Mouse (Mus musculus) heart, adult 18-20 months (tissue): ENCODE results near the gene Gucd1. TPM values are rescaled to one million over a fixed set of nuclear protein-coding genes. Genes with fewer than 3 reads are reported as not detected.
"Not testable (repeated sequence)": the region's sequence is repeated elsewhere in the genome, so short reads cannot be mapped to it uniquely, and the experiment has no call there.

Source experiments
- DNase-seq, 2 experiments: peaks; one replicate each; pipeline ENCODE4 v3.0.0; 2021 to 2022; ENCODE audit warnings: mixed read lengths in 1 of 2
- total RNA-seq, 2 experiments: library from RNA; stranded (reverse); gene quantifications; 2 replicates each; pipeline ENCODE4 v1.2.3; 2021

Gene Gucd1
- total RNA-seq, 2 experiments from 2014 or later = 33.0 to 36.8 TPM

DNA sequence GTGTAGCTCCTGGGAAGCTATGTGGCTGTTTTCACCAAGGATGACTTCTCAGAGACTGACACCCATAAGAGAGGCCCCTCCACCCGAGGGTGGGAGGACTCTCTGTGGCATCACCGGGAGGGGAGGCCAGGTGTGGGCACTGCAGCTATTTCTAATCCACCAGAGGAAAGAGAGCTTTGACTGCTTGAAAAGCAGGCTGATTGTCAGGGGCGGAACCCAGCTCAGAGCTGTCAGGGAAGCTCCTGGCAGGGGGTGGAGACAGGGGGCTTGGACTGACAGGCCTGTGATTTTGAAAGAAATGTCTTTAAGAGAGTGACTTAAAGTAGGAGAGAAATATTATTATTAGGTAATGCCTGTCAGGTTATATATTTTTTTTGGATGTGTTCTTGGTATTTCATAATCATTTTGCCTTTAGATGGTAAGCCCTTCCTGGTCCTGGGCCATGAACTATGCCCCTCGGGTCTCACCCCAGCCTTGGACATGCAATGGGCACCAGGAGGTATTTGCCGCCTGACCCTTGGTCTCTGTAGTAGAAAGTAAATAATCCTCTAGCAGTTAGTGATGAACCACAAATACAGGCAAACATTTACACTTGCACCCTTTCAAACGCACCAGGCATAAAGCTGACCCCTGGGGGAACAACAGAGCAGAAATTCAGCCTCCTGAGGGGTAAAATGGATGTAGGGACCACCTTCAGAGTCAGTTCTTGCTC is 42.5 kb downstream of the Gucd1 start:
- DNase-seq = not testable (repeated sequence)

DNA sequence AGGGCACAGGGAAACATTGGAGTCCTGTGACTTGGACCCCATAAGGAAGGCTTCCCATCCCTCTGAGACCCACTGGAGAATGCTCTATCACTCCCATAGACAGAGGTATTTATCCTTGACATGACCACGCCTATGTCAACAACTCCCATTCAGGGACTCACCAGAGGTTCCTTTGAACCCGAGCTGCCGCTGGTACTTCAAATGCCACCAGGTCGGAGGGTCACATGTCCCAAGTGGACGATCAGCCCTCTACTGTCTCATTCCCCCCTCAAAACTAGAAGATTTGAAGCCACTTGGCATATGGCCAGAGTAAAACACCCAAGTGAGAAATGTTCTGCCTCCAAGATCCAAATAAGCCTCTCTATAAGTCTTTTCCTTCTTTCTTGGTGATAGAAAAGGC is 43.2 kb downstream of the Gucd1 start:
- DNase-seq = no peak

DNA sequence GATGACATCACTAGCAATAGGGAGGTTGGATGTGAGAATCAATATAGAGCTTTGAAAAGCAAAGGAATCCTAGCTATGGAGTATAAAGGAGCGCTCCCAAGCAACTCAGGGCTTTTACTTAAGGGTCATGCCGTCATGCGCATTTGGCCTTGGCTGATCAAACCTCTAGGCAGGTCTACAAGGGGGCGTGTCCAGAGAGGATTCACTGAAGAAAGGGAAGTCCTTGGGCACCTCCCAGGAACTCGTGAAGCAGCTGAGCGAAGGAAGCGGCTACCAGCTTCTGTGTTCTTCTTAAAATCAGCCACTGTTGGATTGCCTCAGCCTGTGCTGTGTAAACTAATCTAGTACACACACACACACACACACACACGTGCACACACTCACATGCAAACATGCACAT is 44.4 kb downstream of the Gucd1 start:
- DNase-seq = no peak

DNA sequence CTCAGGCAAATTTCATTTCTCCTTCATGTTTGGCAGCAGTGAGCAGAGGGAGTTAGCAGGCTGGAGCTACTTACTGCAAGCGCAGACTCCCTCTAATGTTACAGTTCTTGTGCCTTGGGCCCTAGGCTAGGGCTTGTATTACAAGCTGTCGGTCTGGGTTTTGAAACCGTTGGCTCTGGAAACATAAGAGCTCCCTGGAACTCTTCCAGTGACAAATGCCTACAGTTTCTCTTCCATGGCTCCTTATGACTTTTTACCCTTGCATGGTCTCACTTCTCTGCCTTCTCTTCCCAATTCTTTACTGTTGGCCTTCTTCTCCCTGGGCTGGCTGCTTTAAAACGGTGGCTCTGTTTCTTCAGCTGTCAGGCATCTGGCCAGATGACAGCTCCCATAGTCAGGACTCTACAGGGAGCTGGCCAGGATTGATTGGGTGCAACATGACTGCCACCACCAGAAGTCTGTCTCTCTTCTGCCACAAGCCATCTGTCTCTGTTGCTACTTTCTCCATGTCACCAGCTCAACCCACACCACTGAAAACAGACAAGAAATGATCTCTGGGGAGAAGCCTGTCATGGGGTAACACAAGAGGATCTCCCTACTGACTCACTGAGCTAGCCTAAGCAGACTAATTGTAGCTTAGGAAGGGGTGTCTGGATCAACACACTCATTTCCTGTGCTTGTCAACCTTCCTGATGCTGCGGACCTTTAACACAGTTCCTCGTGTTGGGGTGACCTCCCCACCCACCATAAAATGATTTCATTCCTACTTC is 51.8 kb downstream of the Gucd1 start:
- DNase-seq = peak; percentile 55 to 56

DNA sequence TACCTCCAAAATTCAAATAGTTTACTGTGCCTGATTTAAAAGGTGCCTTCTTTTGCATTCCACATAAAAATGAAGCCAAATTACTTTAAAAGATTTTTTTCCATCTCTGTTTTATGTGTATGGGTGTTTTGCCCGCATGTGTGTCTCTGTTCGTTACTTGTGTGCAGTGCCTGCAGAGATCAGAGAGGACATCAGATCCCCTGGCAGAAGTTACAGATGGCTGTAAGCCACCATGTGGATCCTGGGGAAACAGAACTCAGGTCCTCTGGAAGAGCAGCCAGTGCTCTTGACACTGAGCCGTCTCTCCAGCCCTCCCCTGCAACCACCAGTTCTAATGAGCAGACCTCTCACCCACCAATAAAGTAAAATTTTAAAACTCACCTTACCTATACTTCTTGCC is 55.0 kb downstream of the Gucd1 start:
- DNase-seq = no peak

DNA sequence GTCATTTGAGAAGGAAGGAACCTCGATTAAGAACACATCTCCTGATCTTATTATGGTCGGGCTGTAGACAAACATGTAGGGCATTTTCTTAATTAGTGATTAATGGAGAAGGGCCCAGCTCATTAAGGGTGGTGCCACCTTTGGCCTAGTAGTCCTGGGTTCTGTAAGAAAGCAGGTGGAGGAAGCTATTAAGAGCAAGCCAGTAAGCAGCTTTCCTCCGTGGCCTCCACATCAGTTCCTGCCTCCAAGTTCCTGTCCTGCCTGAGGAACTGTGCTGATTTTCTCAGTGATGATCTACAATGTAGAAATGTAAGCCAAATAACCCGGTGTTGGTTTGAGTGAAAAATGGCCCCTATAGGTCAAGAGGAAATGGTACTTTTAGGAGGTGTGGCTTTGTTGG is 59.4 kb downstream of the Gucd1 start:
- no peak for DNase-seq

DNA sequence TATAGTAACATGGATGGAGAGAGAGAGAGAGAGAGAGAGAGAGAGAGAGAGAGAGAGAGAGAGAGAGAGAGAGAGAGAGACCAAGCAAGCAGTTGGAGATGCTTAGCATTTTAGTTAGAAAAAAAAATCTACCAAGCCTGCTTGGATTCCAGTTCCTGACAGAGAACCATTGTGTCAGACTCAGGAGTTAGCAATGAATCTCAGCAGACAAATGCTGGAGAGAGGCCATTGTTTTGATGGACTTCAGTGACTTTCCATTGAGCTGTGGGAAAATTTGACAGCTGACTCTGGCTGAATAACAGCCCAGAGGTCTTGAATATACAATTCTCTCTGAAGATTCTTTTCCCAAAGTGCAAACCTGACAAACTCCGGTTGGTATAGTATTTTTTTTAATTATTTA is 59.9 kb downstream of the Gucd1 start:
- peak; percentile 52 to 54 for DNase-seq

DNA sequence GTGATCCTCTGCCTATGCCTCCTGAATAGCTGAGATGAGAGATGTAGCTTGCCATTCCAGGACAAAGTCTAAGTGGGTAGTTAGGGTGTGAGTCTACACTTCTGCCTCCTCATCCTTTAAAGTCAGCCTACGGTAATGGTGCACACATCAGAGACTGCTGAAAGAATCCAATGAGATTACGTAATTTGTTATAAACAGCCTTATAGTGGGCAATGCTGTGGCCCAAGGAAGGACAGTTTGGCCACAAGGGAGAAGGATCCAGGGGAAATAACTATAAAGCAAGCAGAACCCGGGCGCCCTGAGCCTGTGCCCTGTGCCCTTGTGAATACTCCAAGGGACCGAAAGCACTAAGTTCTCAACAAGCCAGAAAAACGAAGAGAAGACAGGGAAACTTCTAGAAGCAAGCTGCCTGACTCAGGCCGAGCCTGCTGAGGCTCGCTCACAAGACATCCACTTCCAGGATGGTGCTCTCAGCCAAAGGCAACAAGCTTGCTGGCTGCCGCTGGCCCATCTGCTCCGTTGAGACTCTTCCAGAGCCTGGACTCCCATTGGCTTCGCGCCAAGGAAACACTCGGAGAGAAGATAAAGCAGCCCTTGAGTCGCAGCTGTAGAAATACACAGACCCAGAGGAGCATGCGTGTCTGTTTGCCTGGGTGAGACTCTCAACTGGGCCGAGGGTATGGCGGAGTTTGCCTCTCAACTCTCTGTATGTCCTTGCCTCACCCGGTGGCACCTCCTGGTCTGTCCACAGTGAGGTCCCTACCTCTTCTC is 61.5 kb downstream of the Gucd1 start:
- peak; percentile 49 to 67 for DNase-seq

DNA sequence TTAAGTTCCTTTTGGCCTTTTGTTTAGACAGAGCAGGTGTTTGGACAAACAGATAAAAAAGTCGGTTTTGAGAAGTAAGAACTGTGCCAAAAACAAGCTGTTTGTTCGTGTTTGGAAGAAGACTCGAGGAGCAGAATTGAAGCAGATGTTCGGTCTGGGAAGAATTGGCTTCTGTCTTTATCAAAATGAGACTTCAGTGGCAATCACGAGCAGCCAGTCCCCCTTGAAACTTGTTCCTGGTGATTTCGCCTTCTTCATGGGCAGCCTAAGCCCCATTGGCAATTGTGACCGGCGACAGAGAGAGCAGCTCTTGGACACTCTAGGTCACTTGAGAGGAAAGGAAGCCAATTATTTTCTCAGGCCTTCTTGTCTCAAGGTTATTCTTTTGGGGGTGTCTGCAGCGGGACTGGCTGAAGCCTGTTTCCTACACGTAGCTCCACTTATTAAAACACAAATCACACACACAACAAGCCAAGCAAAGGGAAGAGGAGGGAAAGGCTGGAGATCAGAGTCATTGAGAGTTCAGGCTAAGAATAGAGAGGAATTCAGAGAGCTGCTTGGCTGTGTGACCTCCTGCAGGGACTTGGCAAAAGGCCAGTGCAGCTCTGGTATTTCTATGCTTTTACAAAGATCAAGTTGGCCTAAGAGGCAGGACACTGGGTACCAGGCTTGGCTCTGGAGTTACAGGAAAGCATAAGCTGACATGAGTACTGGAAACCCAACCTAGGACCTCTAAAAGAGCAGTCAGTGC is 66.6 kb downstream of the Gucd1 start:
- DNase-seq = peak; percentile 69 to 82

DNA sequence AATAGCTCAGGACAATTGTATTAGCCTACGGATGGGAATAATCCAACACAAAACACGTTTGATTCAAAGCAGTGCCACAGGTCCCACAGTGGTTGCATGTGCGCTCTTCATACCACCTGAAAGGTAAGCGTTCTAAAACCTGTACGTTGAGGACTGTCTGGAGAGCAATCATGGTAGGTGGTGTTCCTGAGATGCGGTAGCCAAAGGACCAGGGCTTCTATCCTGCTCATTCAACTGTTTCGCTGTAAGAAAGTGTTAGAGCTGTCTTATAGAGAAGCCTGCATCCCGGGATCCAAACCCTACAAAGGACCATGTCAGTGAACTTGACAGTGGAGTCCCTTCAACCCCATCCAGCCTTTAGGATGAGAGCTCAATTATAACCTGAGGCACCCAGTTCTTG is 67.4 kb downstream of the Gucd1 start:
- no peak for DNase-seq

DNA sequence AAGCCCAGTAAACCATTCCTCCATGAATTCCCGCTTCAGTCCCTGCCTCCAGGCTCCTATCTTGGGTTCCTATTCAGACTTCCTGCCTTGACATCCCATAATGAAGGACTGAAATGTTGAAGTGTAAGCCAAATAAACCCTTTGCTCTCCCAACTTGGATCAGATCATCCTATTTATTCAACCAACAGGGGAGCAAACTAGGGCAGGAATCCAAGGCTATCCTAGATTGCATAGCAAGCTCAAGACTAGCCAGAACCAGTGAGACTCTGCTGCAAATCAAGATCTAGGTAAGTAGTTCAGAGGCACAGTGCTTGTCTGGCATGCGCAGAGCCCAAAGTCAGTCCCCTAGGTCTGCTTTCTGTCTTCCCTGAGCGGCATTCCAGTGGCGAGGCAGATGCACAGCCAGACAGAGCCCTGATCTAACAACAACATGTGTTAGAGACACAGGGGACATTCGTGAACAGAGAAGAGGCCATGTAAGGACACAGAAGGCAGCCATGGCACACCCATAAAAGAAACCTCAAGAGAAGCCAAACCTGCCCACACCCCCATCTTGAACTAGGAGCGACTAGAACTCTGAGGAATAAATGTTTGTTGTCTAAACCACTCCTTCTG is 68.9 kb downstream of the Gucd1 start:
- peak in 1 of 2 experiments; percentile 27 for DNase-seq

DNA sequence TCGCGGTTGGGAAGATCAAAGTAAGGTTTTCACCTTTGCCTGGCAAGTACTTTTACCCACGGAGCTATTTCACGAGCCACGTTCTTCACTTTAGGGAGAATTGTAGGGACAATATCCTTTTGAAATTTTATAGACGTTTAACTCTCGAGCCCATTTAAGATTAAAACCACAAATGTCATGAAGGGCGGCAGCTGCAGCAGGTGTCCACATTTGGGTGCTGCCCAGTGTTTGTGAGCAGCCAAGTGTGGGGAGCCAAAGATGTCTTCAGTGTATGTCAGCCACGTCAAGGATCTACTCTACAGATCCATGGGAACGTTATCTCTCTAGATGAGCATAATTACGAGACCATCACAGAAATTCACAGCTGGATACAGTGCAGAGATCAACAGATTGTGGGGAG is 70.3 kb downstream of the Gucd1 start:
- DNase-seq = no peak

DNA sequence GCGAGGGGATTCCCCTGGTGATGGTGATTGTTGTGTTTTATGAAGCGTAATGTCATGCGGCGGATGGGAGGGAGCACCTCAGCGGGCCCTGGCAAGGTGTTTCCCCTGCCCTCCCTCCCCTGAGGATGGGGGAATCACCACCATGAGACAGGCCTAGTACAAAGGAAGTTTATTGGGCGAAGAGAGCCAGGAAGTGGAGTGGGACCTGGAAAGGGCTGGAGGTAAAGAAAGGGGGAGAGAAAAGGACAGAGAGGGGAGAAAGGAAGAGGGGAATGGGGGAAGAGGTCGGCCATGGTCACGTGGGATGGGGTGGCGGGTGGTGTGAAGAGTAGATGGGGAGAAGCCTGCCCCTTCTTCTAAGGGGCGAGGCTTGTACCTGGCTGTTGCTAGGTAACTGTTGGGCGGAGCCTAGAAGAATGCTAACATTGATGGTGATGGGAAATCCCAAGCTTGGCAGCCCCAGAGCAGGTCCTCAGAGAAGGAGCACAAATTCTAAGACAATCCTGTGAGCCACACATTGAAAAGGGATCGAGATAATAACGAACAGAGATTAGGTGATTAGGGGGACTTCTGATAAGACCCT is 71.2 kb downstream of the Gucd1 start:
- peak in 1 of 2 experiments; percentile 45 for DNase-seq

DNA sequence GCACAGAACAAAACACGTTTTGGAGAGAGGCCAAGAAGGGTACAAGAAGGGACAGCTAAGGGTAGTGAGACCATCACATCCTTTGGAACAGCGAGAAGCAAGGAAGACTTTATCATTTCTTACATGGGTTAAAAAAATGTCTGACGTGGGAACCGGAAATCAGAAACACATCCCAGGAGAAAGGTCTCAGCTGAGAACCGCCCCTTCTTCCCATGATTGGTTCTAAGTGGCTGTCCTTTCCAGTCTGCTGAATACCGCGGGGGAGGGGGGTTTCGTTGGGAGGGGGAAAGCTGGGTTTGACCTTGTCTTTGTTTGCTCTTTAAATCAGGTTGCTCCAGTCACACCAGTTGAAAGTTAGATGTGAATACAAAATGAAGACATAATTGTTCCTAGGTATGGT is 72.7 kb downstream of the Gucd1 start:
- no peak for DNase-seq

DNA sequence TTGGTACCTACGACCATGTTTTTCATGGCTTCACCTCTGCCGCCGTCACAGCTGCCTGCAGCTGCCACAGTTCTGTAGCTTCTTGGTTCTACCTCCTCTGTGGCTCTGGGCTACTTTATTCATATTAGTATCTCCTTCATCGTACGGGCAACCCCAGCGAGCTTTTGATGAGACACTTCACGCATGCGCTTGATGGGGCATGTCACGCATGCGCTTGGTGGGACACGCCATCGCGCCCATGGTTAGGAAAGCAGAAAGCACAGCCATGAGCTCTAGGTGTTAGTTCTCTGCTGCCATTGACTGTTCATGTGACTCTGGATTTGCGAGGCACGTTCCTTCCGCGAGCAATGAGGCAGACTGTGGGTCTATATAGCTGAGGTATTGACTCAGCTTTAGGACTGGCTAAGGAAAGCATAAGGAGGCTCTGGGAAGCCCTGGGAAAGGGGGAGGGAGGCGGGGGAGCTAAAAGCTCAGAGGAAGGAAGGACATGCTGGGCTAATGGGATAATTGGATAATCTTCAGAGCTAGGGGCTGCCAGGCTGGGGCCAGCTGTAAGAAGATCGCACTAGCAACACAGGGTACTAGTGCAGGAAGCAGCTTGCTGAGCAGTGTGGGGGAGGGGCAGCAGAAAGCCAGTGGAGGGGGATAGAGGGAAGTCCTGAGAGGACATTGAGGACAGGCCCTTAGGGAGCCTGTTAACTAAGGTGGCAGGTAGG is 73.5 kb downstream of the Gucd1 start:
- no peak for DNase-seq

DNA sequence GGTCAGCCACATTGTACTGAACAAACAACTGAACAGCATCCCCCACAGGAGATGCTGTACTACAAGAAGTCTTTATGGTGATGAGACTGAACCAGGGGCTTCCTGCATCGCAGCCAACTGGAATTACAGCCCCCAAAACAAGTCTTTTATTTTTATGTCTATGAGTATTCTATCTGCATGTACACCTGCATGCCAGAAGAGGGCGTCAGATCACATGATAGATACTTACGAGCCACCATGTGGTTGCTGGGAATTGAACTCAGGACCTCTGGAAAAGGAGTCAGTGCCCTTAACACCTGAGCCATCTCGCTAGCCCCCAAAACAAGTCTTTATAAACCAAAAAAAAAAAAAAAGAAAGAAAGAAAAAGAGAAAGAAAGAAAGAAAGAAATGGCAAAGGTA is 74.8 kb downstream of the Gucd1 start:
- DNase-seq = no peak

DNA sequence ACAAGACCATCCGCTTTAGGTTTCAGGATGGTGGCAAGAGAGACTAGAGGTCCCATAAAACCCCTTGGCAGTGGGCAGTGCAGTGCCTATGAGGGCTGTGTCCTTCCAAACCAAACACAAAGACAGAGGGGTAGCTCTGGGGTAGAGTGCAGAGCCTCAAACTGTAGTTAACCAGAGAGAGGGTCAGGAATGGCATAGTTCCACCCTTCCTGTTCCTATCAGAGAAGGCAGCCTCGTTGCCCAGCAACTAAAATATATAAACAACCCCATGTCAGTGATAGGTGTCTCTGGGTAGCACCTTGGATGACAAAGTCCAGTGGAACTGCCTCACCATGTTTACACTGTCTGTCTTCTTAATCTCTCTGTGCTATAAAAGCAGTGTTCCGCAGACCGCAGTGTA is 76.0 kb downstream of the Gucd1 start:
- no peak for DNase-seq

DNA sequence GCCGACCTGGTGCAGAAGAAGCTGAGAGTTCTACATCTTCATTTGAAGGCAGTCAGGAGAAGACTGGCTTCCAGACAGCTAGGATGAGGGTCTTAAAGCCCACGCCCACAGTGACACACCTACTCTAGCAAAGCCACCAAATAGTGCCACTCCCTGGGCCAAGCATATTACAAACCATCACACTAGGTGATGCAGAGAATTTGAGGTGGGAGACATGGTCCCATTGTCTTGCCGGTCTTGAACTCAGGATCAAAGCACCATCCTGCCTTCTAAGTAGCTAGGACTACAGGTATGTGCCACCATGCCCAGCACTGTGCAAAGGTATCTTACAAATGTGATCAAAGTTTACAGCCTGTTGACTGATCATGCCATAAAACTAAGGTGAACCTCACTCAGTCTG is 77.0 kb downstream of the Gucd1 start:
- no peak for DNase-seq

DNA sequence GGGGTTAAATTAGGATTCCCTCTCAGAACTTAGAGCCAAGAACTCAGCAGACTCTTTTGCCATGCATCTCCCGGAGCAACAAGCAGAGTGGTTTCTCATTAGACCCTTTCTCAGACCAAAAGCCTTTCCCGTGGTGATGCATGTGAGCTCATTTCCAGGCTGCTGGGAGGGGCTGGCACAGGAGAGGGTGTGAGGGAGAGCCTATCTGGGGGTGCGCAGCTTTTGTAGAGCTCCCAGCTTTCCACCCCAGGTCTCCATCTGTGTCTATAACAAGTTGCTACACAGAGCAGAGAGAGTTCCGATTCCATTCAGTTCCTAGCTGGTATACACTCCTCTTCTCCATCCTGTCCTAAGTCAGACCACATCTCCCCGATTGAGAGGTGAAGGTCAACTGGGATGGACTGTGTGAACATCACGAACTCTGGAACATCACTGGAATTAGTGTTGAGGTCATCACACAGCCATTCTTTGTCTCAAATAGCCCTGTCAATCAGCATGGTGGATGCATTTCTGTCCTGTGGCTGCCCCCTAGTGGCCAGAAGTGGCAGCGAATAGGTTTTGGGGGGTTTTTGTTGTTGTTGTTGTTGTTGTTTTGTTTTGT is 78.5 kb downstream of the Gucd1 start:
- DNase-seq = peak; percentile 45 to 83

DNA sequence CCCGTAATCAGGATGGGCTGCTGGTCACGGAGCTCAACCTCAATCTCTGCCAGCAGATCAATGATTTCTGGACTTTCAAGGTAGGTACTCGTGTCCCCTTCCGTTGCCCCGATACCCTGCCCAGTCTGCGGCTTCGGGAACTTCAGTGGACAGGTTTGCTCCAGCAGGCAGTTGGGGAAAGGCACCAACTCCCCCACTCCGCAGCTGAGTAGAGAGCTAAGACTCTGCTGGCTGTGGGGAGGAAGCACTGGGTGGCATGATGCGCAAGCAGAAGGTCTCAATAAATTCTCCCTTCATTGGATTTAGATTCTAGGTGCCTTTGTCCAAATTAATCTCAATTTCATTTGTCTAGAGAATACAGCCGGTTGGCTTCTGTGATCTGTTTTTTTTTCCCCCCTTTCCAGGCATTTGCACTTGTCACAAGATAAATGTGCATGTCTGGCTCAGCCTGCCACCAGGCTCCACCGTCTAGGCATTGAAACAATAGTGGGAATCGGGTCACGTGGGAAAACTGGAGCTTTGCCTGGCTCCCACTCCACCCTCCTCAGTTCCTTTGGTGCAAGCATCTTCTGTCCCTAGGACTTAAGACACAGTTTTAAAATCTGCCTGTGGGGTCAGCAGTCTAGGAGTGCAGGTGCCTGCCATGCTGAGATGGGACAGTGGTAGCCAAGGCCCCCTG is 79.5 kb downstream of the Gucd1 start:
- peak; percentile 69 to 78 for DNase-seq
